9 mouse cellular contexts compared by ENCODE assay signal in genomic region chr8:96152496-96153250, GRCm38 (mm10).
DNase-seq lines count a peak whose midpoint lies in the region; ATAC-seq lines count a peak whose summit lies in the region.
"Had no signal": no experiment of that assay in that cellular context is flagged by ENCODE, and none has a peak within 500 bp of the region (broad histone marks: within the 10 kb centered on the region; RNA-seq: fewer than 3 reads in every experiment).

No protein-coding gene starts in this region.

- H3K4me3 ChIP-seq in kidney, embryonic 15.5 days (replicated peaks): no peak overlapping the region
- H3K4me3 ChIP-seq: neural tube, embryonic 12.5 days had no signal

- no peak overlapping the region for H3K4me2 ChIP-seq in kidney, embryonic 15.5 days
- H3K4me2 ChIP-seq: neural tube, embryonic 12.5 days had no signal

- ATAC-seq in kidney, embryonic 15.5 days (replicated peaks; ENCODE audit: low FRiP score): no peak
- ATAC-seq in hematopoietic stem cell, adult 5-6 weeks (replicated peaks in 1 of 2; ENCODE audit: insufficient read depth in 1 of 2, low FRiP score in 2 of 2, low TSS enrichment in 1 of 2, low read depth in 1 of 2, poor library complexity in 2 of 2, severe bottlenecking in 2 of 2): peak; percentile 47 to 71; a peak in 2 of 4 replicates
- no peak for ATAC-seq in inflammation-experienced regulatory T-cells, adult 6 months

- H3K27ac ChIP-seq in kidney, embryonic 15.5 days: no peak overlapping the region
- H3K27ac ChIP-seq: neural tube, embryonic 12.5 days had no signal

- no peaks in the 10 kb centered on the region for H3K36me3 ChIP-seq in kidney, embryonic 15.5 days
- H3K36me3 ChIP-seq: neural tube, embryonic 12.5 days had no signal

- H3K4me1 ChIP-seq in kidney, embryonic 15.5 days: no peaks in the 10 kb centered on the region
- H3K4me1 ChIP-seq: neural tube, embryonic 12.5 days had no signal

- no peak overlapping the region for H3K9ac ChIP-seq in kidney, embryonic 15.5 days
- H3K9ac ChIP-seq: neural tube, embryonic 12.5 days had no signal

- intact Hi-C loops in left cerebral cortex, postnatal 14 days (cut with DNase I): loop anchor here (5.0 kb wide), 2 partner anchors 105 to 175 kb away; no protein-coding TSS in a partner anchor

- 45% methylated on average over 12 of the region's 12 CpGs for WGBS in kidney, embryonic 15.5 days

- H3K9me3 ChIP-seq in kidney, embryonic 15.5 days (replicated peaks): no peaks in the 10 kb centered on the region
- H3K9me3 ChIP-seq: neural tube, embryonic 12.5 days had no signal

- no peaks in the 10 kb centered on the region for H3K27me3 ChIP-seq in kidney, embryonic 15.5 days
- H3K27me3 ChIP-seq: neural tube, embryonic 12.5 days had no signal

- DNase-seq in kidney, adult 11 months: peak; percentile 3
- peak; percentile 62 for DNase-seq in R1 (ENCODE audit: low read depth, low spot score)
- DNase-seq in cerebellum, postnatal 10 days: peak; percentile 74 to 84
- peak; percentile 58 to 67 for DNase-seq in left cerebral cortex, postnatal 14 days (ENCODE audit: low spot score in 2 of 2)
- peak; percentile 36 for DNase-seq in ovary, postnatal 36 days (ENCODE audit: low spot score)

Comparison
In these comparisons a context has a peak if more than half of its experiments do, and no peak if none do; other contexts are left out.
1. DNase-seq: peak in every context shown above with its lines; median percentile 79 in cerebellum, postnatal 10 days; 62 in left cerebral cortex, postnatal 14 days; 62 in R1; 36 in ovary, postnatal 36 days; 3 in kidney, adult 11 months.
2. ATAC-seq: peak in hematopoietic stem cell, adult 5-6 weeks (2 of 2); none in kidney, embryonic 15.5 days (single experiment) and inflammation-experienced regulatory T-cells, adult 6 months (single experiment).